Mouse (Mus musculus) layer of hippocampus, postnatal 25 days (tissue): ENCODE measurements at regions not wholly inside any gene's neighbourhood (a gene's known extent, or its start where the extent isn't known, plus 50 kb on each side); places are given as distances from the start of the nearest gene placed in this dataset.

Source experiments
- DNase-seq, 2 experiments: peaks; one replicate each; pipeline ENCODE4 v3.0.0; 2022; ENCODE audit warnings: mixed read lengths in 2 of 2, low spot score in 1 of 2; ENCODE audit errors: extremely low spot score in 1 of 2

- DNase-seq = no peak
Measured at GRCm38 (mm10) chr14:48330965-48331622, 114.8 kb upstream of the Tmem260 start.

- DNase-seq = no peak
Measured at GRCm38 (mm10) chr14:48331623-48332000, 114.3 kb upstream of the Tmem260 start.

- DNase-seq = no peak
Measured at GRCm38 (mm10) chr14:48332193-48332592, 113.7 kb upstream of the Tmem260 start.

- DNase-seq = no peak
Measured at GRCm38 (mm10) chr14:48332660-48333059, 113.3 kb upstream of the Tmem260 start.

- no peak for DNase-seq
Measured at GRCm38 (mm10) chr14:48334106-48334809, 111.7 kb upstream of the Tmem260 start.

GRCm38 (mm10) chr14:48339434-48339833, 106.5 kb upstream of the Tmem260 start:
- DNase-seq = no peak

- DNase-seq = no peak
Measured at GRCm38 (mm10) chr14:48342944-48343343, 103.0 kb upstream of the Tmem260 start.

- DNase-seq = no peak
Measured at GRCm38 (mm10) chr14:48345956-48346355, 100.0 kb upstream of the Tmem260 start.

GRCm38 (mm10) chr14:48349392-48350044, 96.4 kb upstream of the Tmem260 start:
- no peak for DNase-seq

- DNase-seq = no peak
Measured at GRCm38 (mm10) chr14:48351652-48352051, 94.3 kb upstream of the Tmem260 start.

- no peak for DNase-seq
Measured at GRCm38 (mm10) chr14:48352825-48353224, 93.1 kb upstream of the Tmem260 start.

- DNase-seq = no peak
Measured at GRCm38 (mm10) chr14:48354176-48354575, 91.7 kb upstream of the Tmem260 start.

GRCm38 (mm10) chr14:48357441-48357840, 88.5 kb upstream of the Tmem260 start:
- DNase-seq = no peak

GRCm38 (mm10) chr14:48358487-48359159, 87.3 kb upstream of the Tmem260 start:
- DNase-seq = peak in 1 of 2 experiments; percentile 42

- DNase-seq = no peak
Measured at GRCm38 (mm10) chr14:48361820-48362219, 84.1 kb upstream of the Tmem260 start.

- DNase-seq = peak; percentile 75 to 92
Measured at GRCm38 (mm10) chr14:48367006-48367405, 78.9 kb upstream of the Tmem260 start.

- DNase-seq = no peak
Measured at GRCm38 (mm10) chr14:48370322-48370721, 75.6 kb upstream of the Tmem260 start.

GRCm38 (mm10) chr14:48371766-48372165, 74.2 kb upstream of the Tmem260 start:
- DNase-seq = no peak

GRCm38 (mm10) chr14:48376112-48376511, 69.8 kb upstream of the Tmem260 start:
- DNase-seq = no peak
